Mouse (Mus musculus): Measurements from ENCODE around the gene Tubb4b. TPM values are rescaled to one million over a fixed set of nuclear protein-coding genes. Genes with fewer than 3 reads are reported as not detected.

Gene Tubb4b
- total and polyA plus RNA-seq, 3 experiments = 356 to 592 (median 520) TPM

GRCm38 (mm10) chr2:25227406-25227805 is 2.9 kb upstream of the Tubb4b start:
- peaks cover 6 to 27% of the 10 kb centered on the region in 2 experiments; a peak in 3 of 4 replicates for H3K4me1 ChIP-seq (ENCODE audit: control insufficient read depth in 1 of 2, insufficient read depth in 2 of 2)
- TF ChIP-seq PAX5 (IDR thresholded peaks at IDR 0.05; ENCODE audit: low read length) (no peak), NRF1 (IDR thresholded peaks at IDR 0.05; ENCODE audit: low read depth, low read length) (no peak), ZC3H11A (IDR thresholded peaks at IDR 0.05; ENCODE audit: low read depth, low read length) (no peak), GABPA (IDR thresholded peaks at IDR 0.05; ENCODE audit: insufficient replicate concordance, low read depth, low read length) (no peak), E2F4 (IDR thresholded peaks at IDR 0.05; ENCODE audit: insufficient replicate concordance, low read depth, low read length) (no peak), MXI1 (IDR thresholded peaks at IDR 0.05; ENCODE audit: low read depth, low read length) (no peak), HCFC1 (IDR thresholded peaks at IDR 0.05; ENCODE audit: low read depth, low read length) (no peak), UBTF (IDR thresholded peaks at IDR 0.05; ENCODE audit: low read depth, low read length) (no peak), RAD21 (IDR thresholded peaks at IDR 0.05; ENCODE audit: low read depth, low read length) (no peak), MEF2A (IDR thresholded peaks at IDR 0.05; ENCODE audit: borderline replicate concordance, low read depth, low read length) (no peak), BHLHE40 (IDR thresholded peaks at IDR 0.05; ENCODE audit: low read depth, low read length) (no peak)
- dilution Hi-C loops (cut with MboI; ENCODE audit: extremely low pct_ligation_motif_present, extremely low pct_unique_long_range_greater_than_20kb, low sequenced_read_pairs) (no loop called here), in situ Hi-C loops (cut with MboI; ENCODE audit: low pct_ligation_motif_present, low pct_unique_long_range_greater_than_20kb, low sequenced_read_pairs) (no loop called here)
- H3K4me3 ChIP-seq (replicated peaks in 1 of 3; ENCODE audit: low read depth in 2 of 3, low read length in 2 of 3, poor library complexity in 1 of 3) = no peak overlapping the region
- H3K9me3 ChIP-seq (replicated peaks; ENCODE audit: low read length) = no peaks in the 10 kb centered on the region
- H3K79me2 ChIP-seq (replicated peaks; ENCODE audit: control insufficient read depth, extremely low read depth, insufficient read depth, poor library complexity, severe bottlenecking) = peaks cover 9% of the 10 kb centered on the region
- no peak overlapping the region for H3K4me2 ChIP-seq (ENCODE audit: insufficient read depth, low read depth, poor library complexity, severe bottlenecking)
- peaks cover 8 to 14% of the 10 kb centered on the region in 2 experiments for H3K36me3 ChIP-seq (replicated peaks in 1 of 2; ENCODE audit: control insufficient read depth in 1 of 2, insufficient read depth in 1 of 2, low read length in 1 of 2)
- H3K9ac ChIP-seq (ENCODE audit: insufficient read depth, low read depth) = no peak overlapping the region
- no peak overlapping the region for H3K27ac ChIP-seq (ENCODE audit: insufficient read depth, low read depth)
- DNase-seq (ENCODE audit: extremely low read depth) = no peak
- peaks cover 34% of the 10 kb centered on the region for H3K27me3 ChIP-seq (replicated peaks)

GRCm38 (mm10) chr2:25226864-25227263 is 2.4 kb upstream of the Tubb4b start:
- H3K36me3 ChIP-seq (replicated peaks in 1 of 2; ENCODE audit: control insufficient read depth in 1 of 2, insufficient read depth in 1 of 2, low read length in 1 of 2) = peaks cover 13 to 19% of the 10 kb centered on the region in 2 experiments
- H3K4me3 ChIP-seq (replicated peaks in 1 of 3; ENCODE audit: low read depth in 2 of 3, low read length in 2 of 3, poor library complexity in 1 of 3) = no peak overlapping the region
- DNase-seq (ENCODE audit: extremely low read depth) = no peak
- H3K79me2 ChIP-seq (replicated peaks; ENCODE audit: control insufficient read depth, extremely low read depth, insufficient read depth, poor library complexity, severe bottlenecking) = peaks cover 9% of the 10 kb centered on the region
- H3K9ac ChIP-seq (ENCODE audit: insufficient read depth, low read depth) = no peak overlapping the region
- in situ Hi-C loops (cut with MboI; ENCODE audit: low pct_ligation_motif_present, low pct_unique_long_range_greater_than_20kb, low sequenced_read_pairs) (no loop called here), dilution Hi-C loops (cut with MboI; ENCODE audit: extremely low pct_ligation_motif_present, extremely low pct_unique_long_range_greater_than_20kb, low sequenced_read_pairs) (no loop called here)
- H3K4me2 ChIP-seq (ENCODE audit: insufficient read depth, low read depth, poor library complexity, severe bottlenecking) = no peak overlapping the region
- TF ChIP-seq KAT2A (IDR thresholded peaks at IDR 0.05; ENCODE audit: insufficient replicate concordance, low read length) (no peak), ZC3H11A (IDR thresholded peaks at IDR 0.05; ENCODE audit: low read depth, low read length) (no peak), CHD1 (IDR thresholded peaks at IDR 0.05; ENCODE audit: low read depth, low read length) (no peak), ZMIZ1 (IDR thresholded peaks at IDR 0.05; ENCODE audit: low read depth, low read length) (no peak), PAX5 (IDR thresholded peaks at IDR 0.05; ENCODE audit: low read length) (no peak), UBTF (IDR thresholded peaks at IDR 0.05; ENCODE audit: low read depth, low read length) (no peak), ELF1 (IDR thresholded peaks at IDR 0.05; ENCODE audit: low read depth, low read length) (no peak), JUND (conservative IDR thresholded peaks at IDR 0.05; ENCODE audit: low read depth, low read length) (no peak), EP300 (IDR thresholded peaks at IDR 0.05; ENCODE audit: low read length) (no peak), POLR2A (IDR thresholded peaks at IDR 0.05; ENCODE audit: low read depth, low read length) (no peak), BHLHE40 (IDR thresholded peaks at IDR 0.05; ENCODE audit: low read depth, low read length) (no peak), ETS1 (conservative IDR thresholded peaks at IDR 0.05; ENCODE audit: low read depth, low read length) (no peak), HCFC1 (IDR thresholded peaks at IDR 0.05; ENCODE audit: low read depth, low read length) (no peak), ZNF384 (IDR thresholded peaks at IDR 0.05; ENCODE audit: low read depth, low read length) (no peak), RCOR1 (conservative IDR thresholded peaks at IDR 0.05; ENCODE audit: low read depth, low read length) (no peak)
- peaks cover 10 to 29% of the 10 kb centered on the region in 2 experiments; a peak in 3 of 4 replicates for H3K4me1 ChIP-seq (ENCODE audit: control insufficient read depth in 1 of 2, insufficient read depth in 2 of 2)
- H3K9me3 ChIP-seq (replicated peaks; ENCODE audit: low read length) = no peaks in the 10 kb centered on the region
- H3K27ac ChIP-seq (ENCODE audit: insufficient read depth, low read depth) = no peak overlapping the region
- H3K27me3 ChIP-seq (replicated peaks) = peaks cover 30% of the 10 kb centered on the region

Measured in CH12.LX (cell line).